Mouse (Mus musculus) MN1 (cell line): Measurements from ENCODE around the gene Zc3hav1.
A peak's percentile ranks its signal among the peaks of the same experiment; 100 is the strongest.
"Not testable (repeated sequence)": the region's sequence is repeated elsewhere in the genome, so short reads cannot be mapped to it uniquely, and the experiment has no call there.

Experiments
- DNase-seq: peaks from one replicate; pipeline ENCODE4 v3.0.0-alpha.2; 2016; ENCODE audit warnings: low spot score

Zc3hav1 gene

GRCm38 (mm10) chr6:38353811-38354722 lies at the start of gene Zc3hav1:
TSS of gene Zc3hav1 (minus strand) at chr6:38354603.
- DNase-seq, result peak; percentile 91

DNA sequence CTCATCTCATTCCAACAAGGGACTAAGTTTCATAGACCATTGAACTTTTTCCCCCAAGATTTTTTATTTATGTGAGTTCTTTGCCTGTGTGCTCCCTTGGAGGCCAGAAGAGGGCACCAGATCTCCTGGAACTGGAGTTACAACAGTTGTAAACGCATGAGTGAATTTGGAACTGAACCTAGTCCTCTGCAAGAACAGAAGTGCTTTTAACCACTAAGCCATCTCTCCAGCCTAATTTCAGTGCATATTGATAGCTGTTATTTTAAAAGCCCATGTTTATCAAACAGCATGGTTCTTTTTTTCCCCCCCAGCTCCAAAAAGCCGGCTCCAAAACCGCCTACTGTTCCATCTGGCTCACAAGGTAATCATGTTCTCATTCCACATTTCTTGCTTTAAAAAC lies 35.3 kb upstream of the Zc3hav1 start:
- DNase-seq, result peak; percentile 32

DNA sequence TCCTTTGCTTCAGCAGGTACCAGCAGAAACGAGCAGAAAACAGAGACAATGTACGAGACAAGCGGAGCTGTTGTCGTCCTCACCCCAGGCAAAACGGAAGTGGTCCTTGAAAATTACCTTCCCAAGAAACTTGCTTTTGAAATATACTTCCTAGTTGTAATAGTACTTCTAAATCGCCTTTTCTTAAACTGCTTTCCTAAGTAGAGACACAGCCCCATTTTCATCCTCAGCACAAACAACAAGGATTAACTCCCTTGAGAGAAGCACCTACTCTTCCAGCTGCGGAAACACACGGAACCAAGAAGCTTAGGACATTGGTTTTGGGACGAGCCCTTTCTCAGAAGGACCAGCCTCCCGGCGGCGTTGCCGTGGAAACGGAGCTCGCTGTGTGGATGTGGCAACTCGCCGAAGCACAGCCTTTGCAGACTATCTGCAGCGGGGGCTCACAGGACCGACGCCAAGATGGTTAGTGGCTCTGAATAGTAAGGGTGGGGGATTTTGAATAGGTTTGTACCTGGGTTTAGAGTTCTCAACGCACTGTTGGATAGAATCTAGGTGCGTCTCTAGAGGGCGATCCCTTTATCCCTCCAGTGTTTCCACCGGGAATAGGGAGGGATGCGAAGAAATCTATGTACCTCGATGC lies 26.8 kb upstream of the Zc3hav1 start, which contains the start of gene Ttc26:
Gene Ttc26 (plus strand): TSS at position 341 of the 643 bp plus-strand sequence.
- DNase-seq, result peak; percentile 93

DNA sequence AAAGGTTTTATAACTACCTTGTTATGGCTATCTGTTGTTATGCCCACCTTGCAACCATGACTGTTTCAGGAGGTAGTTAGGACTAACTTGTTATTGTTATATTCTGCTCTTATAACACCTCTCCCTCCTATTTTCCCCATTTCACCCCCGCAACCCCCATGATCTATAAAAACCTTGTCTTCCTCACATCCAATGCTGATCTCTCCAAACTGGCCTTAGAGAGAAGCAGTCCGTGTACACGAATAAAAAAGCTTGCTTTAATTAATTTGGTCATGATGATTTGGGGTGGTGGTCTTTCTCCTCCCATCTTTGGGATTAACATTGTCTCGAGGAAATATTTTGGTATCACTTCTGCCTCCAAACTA lies 26.3 kb upstream of the Zc3hav1 start:
- no peak for DNase-seq

DNA sequence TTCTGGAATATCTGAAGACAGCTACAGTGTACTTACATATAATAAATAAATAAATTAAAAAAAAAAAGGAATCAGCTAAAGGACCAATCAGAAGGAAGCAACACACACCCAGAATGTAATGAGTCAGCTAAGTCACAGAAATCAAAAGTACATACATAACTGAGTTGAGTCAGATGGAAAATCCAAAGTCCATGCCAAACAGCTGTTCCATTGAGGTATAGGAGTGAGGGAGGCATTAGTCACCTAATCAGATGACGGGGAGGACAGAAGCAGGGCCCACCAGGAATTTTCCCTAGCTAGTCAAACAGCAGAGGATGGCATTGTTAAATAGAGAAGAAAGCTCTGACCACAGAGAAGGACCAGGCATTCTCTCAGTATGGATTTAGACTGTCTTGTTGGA lies 19.9 kb upstream of the Zc3hav1 start:
- DNase-seq, result no peak

- no peak for DNase-seq
These were observed 15.5 kb upstream of the Zc3hav1 start for GRCm38 (mm10) chr6:38369945-38370344.

GRCm38 (mm10) chr6:38364121-38364520 lies 9.7 kb upstream of the Zc3hav1 start:
- DNase-seq, result no peak

DNA sequence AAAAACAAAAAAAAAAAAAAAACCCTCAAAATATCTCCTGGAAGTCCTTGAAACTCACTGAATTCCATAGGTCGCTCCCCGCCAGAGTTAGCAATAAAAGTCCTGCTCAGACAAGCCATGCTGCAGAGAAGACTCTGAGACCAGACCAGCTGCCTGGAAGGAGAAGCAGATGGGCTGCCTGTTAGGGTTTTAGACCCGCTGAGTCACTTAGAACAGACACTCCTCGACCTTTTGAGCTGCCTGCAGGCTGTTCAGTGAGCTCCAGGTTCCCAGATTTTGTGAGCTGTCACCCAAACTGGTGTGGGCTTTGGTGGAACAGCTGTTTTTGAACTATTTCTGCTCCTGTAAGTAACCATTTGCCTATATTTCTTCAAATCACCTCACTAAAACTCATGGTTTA lies 9.0 kb upstream of the Zc3hav1 start:
- DNase-seq, result no peak

- no peak for DNase-seq
These were observed 7.5 kb upstream of the Zc3hav1 start for GRCm38 (mm10) chr6:38361937-38362336.

GRCm38 (mm10) chr6:38361065-38361464 lies 6.7 kb upstream of the Zc3hav1 start:
- no peak for DNase-seq

DNA sequence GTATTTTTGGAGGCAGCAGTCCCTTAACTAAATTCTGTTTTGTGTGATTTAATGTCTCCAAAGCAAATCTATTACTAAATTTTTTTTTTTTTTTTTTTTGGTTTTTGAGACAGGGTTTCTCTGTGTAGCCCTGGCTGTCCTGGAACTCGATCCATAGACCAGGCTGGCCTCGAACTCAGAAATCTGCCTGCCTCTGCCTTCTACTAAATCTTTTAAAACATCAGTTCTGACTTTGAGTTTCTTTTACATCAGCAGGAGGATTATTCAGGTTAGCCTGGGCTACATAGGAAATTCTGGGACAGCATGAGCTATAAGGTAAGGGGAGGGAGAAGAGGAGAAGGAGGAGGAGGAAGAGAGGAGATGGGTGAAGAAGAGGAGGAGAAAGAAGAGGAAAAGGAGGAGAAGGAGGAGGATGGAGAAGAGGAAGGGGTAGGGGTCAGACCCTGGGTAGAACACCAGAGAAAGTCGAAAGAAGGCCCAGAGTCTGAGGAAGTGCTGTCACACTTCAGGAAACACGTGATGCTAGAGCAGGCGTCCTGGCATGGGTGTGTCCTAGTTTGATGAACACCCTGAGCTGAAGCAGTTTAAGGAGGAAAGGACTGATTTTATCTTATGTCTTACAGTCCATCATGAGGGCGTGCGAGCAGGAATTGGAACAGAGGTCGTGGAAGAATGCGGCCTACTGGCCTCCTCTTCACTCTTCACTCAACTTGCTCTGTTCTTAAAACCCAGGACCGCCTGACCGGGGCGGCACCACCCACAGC lies 5.5 kb upstream of the Zc3hav1 start:
- DNase-seq, result no peak

DNA sequence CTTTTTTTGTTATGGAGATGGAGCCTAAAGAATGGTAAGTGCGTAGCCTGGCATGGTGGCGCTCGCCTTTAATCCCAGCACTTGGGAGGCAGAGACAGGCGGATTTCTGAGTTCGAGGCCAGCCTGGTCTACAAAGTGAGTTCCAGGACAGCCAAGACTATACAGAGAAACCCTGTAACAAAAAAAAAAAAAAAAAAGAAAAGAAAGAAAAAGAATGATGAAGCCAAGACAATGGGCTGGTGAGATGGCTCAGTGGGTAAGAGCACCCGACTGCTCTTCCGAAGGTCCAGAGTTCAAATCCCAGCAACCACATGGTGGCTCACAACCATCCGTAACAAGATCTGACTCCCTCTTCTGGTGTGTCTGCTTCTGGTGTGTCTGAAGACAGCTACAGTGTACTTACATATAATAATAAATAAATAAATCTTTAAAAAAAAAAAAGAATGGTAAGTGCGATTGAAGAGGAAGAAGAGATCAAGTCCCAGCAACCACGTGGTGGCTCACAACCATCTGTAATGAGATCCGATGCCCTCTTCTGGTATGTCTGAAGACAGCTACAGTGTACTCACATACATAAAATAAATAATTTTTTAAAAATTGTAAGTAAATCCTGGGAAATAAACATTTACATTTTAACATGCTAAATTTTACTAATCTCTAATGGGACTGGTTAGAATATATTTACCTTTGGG lies 4.8 kb upstream of the Zc3hav1 start:
- not testable (repeated sequence) for DNase-seq

- DNase-seq, result no peak
These were observed 4.0 kb upstream of the Zc3hav1 start for GRCm38 (mm10) chr6:38358253-38359027.

- DNase-seq, result no peak
These were observed 3.3 kb upstream of the Zc3hav1 start for GRCm38 (mm10) chr6:38357603-38358252.

DNA sequence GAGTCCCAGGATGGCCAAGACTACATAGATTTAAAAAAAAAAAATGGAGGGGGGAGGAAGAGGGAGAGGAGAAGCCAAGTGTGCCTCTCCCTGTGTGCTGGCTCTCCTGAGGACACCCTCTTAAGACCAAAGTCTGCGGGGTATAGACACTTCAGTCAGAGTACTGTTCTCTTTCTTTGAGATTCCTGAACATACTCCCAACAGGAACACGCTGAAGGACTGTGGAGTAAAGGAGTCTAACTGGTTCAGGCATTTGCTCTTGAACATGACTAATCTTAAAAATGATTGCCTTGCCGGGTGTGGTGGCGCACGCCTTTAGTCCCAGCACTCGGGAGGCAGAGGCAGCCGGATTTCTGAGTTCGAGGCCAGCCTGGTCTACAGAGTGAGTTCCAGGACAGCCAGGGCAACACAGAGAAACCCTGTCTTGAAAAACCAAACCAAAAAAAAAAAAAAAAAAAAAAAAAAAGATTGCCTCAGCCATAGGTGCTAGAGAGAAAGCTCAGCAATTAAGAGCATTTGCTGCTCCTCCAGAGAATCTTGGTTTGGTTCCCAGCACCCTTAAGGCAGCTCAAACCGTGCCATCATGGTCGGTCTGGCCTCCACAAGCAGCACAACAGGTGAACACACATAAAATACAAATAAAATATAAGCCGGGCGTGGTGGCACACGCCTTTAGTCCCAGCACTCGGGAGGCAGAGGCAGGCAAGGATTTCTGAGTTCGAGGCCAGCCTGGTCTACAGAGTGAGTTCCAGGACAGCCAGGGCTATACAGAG lies 2.4 kb upstream of the Zc3hav1 start:
- not testable (repeated sequence) for DNase-seq

DNA sequence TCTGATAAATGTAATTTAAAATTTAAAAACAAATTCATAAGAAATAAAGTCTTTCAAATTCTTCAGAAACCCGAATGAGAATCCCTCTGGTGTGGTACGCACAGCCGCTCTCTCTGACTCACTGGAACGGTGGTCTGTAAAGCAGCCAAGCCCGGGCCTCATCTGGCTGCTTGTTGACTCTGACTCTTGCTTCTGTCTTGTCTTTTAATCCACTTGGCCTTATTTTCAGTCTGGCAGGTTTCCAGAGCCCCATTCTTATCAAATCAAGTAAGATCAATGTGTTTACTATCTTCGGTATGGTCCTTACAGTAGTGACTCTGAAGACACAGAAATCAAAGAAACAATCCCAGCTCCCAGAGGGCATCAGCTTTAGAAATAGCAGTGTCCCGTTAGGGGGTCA lies 1.5 kb upstream of the Zc3hav1 start:
- peak; percentile 52 for DNase-seq

DNA sequence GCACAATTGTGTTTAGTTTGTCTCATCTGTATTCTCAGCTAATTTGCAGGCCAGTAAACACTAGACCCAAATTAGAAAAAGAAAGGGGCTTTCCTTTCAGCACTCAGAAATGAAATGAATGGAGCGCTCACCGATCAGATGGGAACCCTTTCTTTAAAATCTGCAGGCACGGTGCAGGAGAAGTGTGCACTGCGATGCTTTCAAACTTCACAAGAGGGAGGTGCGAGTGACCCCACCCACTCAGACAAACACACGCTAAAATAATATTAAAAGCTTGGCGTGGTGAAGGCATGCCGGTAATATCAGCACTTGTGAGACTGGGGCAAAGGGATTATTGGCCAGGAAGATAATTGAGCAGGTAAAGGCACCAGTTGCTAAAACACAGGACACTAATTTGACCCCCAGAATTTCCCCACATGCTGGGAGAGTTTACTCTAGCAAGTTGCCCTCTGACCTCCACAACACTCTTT lies 986 bp upstream of the Zc3hav1 start:
- no peak for DNase-seq

DNA sequence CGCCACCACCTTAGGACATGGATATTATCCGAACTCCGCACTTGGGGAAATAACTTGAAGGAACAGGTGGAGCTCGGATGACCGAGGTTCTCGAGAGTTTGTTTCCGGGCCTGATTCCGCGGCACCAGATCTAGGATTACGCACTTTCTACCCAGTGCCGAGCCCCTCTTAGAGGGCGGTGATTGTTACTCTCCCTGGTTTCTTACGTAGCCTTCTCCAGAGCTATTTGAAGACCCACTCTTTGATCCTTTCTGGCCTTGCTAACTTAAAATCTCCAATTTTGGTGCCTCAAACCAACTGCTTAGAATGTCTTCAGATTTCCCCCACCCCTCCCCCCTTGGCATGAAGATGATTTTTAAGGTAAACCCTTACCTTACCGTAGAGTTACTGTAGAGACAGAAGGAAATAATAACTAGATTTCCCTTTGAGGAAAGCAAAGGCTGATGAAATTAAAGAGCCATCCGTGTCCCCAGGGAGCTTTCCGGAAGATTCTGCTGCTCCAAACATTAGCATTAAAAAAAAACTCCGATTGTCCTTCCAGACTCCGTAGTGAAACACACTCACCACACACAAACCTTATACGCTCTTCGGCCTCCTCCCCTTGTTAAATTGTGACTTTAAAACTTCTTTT lies 435 bp upstream of the Zc3hav1 start:
- DNase-seq, result peak; percentile 78

GRCm38 (mm10) chr6:38353181-38353580 lies 1.2 kb downstream of the Zc3hav1 start:
- no peak for DNase-seq
